Mouse (Mus musculus): Measurements from ENCODE around the gene Fkbp15. TPM values are rescaled to one million over a fixed set of nuclear protein-coding genes. Genes with fewer than 3 reads are reported as not detected.

Fkbp15 gene
- polyA plus RNA-seq, 1 experiment from 2014 or later, result 15.0 TPM

DNA sequence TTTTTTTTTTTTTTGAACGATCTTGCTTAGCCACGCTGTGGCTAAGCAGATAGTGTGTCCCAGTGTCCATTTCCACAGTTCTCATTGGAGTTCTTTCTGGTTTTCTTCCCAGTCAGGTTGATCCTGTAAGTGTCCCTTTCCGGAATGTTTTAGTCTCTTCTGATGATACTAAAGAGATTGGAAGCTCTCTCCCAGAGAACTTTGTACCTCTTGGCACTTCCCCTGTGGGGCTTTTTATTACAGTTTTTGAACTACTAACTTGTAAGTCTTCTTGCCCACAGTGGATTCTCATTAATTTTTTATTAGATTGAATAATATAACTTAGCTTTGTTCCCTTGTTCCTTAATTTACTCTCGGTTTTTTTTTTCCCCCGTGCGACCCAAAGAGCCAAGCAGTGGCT lies 1.2 kb upstream of the Fkbp15 start:
- Histone ChIP-seq H3K36me3 (ENCODE audit: control insufficient read depth, insufficient read depth, low read length) (no peaks in the 10 kb centered on the region), H3K4me3 (ENCODE audit: low read depth, low read length) (peak overlapping the region; percentile 84), H3K9ac (ENCODE audit: low read length) (peak overlapping the region; percentile 74), H3K27me3 (ENCODE audit: control insufficient read depth, insufficient read depth, low read length) (no peaks in the 10 kb centered on the region), H3K4me2 (replicated peaks; ENCODE audit: low read depth) (peak overlapping the region; percentile 70), H3K4me1 (replicated peaks; ENCODE audit: control insufficient read depth, insufficient read depth) (no peaks in the 10 kb centered on the region; the same call in 1 of the 2 replicates), H3K9me3 (ENCODE audit: control insufficient read depth, low read length) (no peaks in the 10 kb centered on the region), H3K27ac (replicated peaks) (no peak overlapping the region)
- 21% methylated on average over 6 of the region's 6 CpGs for WGBS
- no peak for TF ChIP-seq CTCF (IDR thresholded peaks at IDR 0.05; ENCODE audit: low read depth)
- TF ChIP-seq EP300 (optimal IDR thresholded peaks at IDR 0.05), result no peak
- no peak for DNase-seq (ENCODE audit: low spot score)
- ATAC-seq (ENCODE audit: low FRiP score, low TSS enrichment), result no peak

DNA sequence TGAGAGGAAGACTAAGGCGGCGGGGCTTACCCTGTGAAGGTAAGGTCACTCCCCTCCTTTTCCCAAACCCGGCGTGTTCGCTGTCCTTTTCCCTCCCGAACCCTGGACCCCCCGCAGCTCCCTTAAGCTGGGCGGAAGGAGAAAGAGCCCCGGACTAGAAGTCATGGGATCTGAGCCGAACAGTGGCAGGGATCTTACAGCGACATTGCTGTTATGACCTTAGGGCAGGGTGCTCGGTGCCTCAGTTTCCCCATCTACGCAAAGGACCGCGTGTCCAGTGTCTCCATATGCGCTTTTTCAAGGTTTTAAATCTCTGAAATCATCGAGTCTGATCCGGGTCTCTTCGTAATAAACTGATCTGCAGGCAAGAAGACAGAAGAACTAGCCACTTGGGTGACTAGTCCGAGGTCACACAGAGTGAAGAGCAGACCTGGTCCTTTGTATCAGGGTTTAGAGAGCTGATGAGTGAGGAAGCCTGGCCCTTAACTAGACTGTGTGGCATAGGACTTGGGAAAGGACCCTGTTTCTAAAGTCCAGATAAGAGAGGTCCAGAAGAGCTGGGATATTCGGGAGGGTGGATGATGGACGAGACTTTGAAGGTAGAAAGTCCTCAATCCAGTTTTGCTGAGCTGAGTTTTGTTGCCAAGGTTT lies 582 bp upstream of the Fkbp15 start:
- H3K36me3 ChIP-seq (ENCODE audit: control insufficient read depth, insufficient read depth, low read length), result no peaks in the 10 kb centered on the region
- peak overlapping the region; percentile 74 for H3K9ac ChIP-seq (ENCODE audit: low read length)
- H3K4me1 ChIP-seq (replicated peaks; ENCODE audit: control insufficient read depth, insufficient read depth), result no peaks in the 10 kb centered on the region; the same call in 1 of the 2 replicates
- H3K9me3 ChIP-seq (ENCODE audit: control insufficient read depth, low read length), result no peaks in the 10 kb centered on the region
- DNase-seq (ENCODE audit: low spot score) (peak; percentile 22), ATAC-seq (ENCODE audit: low FRiP score, low TSS enrichment) (no peak)
- 0% methylated on average over 22 of the region's 22 CpGs for WGBS
- peak overlapping the region; percentile 84 for H3K4me3 ChIP-seq (ENCODE audit: low read depth, low read length)
- H3K4me2 ChIP-seq (replicated peaks; ENCODE audit: low read depth), result peak overlapping the region; percentile 70
- no peaks in the 10 kb centered on the region for H3K27me3 ChIP-seq (ENCODE audit: control insufficient read depth, insufficient read depth, low read length)
- no peak for TF ChIP-seq EP300 (optimal IDR thresholded peaks at IDR 0.05)
- TF ChIP-seq CTCF (IDR thresholded peaks at IDR 0.05; ENCODE audit: low read depth), result no peak
- peak overlapping the region; percentile 65 for H3K27ac ChIP-seq (replicated peaks)

DNA sequence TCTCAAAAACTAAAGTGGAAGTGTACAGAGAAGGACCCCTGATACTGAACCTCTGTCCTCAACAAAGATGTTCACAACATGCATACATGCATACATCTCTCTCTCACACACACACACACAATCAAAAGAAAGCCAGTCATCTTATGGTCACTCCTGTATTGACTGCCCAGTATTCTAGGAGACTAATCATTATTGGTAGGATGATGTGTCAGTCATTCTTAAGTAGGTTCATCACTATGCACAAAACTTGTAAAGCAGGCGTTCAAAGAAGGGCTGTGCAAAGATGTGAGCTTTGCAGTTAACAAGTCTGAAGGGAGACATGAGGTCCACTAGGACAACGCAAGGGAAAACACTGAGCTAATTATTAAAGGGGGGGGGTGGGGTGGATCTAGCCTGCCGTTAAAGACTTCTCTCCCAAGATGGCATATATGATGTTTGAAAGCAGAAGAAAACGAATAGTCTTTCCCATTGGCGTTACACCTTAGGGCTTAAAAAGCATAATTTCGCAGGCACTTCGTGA lies 1.0 kb downstream of the Fkbp15 start:
- ATAC-seq (ENCODE audit: low FRiP score, low TSS enrichment) (no peak), DNase-seq (ENCODE audit: low spot score) (no peak)
- 40% methylated on average over 7 of the region's 7 CpGs for WGBS
- no peak for TF ChIP-seq EP300 (optimal IDR thresholded peaks at IDR 0.05)
- TF ChIP-seq CTCF (IDR thresholded peaks at IDR 0.05; ENCODE audit: low read depth), result no peak
- Histone ChIP-seq H3K9ac (ENCODE audit: low read length) (peak overlapping the region; percentile 81), H3K27ac (replicated peaks) (peak overlapping the region; percentile 80), H3K9me3 (ENCODE audit: control insufficient read depth, low read length) (no peaks in the 10 kb centered on the region), H3K27me3 (ENCODE audit: control insufficient read depth, insufficient read depth, low read length) (no peaks in the 10 kb centered on the region), H3K36me3 (ENCODE audit: control insufficient read depth, insufficient read depth, low read length) (no peaks in the 10 kb centered on the region), H3K4me3 (ENCODE audit: low read depth, low read length) (peak overlapping the region; percentile 84), H3K4me2 (replicated peaks; ENCODE audit: low read depth) (peak overlapping the region; percentile 77), H3K4me1 (replicated peaks; ENCODE audit: control insufficient read depth, insufficient read depth) (no peaks in the 10 kb centered on the region; the same call in 1 of the 2 replicates)

DNA sequence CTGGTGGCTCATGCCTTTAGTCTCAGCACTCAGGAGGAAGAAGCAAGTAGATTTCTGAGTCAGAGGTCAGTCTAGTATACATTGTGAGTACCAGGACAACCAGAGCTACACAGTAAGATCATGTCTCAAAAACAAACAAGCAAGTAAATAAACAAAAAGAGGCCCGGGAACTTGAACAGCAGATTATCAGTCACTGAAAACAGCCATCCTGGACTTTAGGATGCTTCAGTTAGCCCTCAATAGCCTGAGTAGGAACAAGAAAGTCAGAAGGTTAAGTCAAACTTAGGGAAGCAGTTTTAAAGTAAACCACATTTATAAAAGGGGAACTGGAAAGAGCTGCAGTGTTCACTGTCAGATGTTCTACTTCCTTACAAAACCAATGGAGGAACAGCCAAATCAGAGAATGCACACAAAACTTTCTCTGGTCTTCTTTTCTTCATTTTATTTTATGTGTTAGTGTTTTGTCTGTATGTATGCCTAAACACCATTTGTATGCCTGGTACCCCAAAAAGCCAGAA lies 2.7 kb downstream of the Fkbp15 start:
- DNase-seq (ENCODE audit: low spot score) (no peak), ATAC-seq (ENCODE audit: low FRiP score, low TSS enrichment) (no peak)
- Histone ChIP-seq H3K27ac (replicated peaks) (no peak overlapping the region), H3K9me3 (ENCODE audit: control insufficient read depth, low read length) (no peaks in the 10 kb centered on the region), H3K4me1 (replicated peaks; ENCODE audit: control insufficient read depth, insufficient read depth) (no peaks in the 10 kb centered on the region; the same call in 1 of the 2 replicates), H3K4me3 (ENCODE audit: low read depth, low read length) (no peak overlapping the region), H3K9ac (ENCODE audit: low read length) (no peak overlapping the region), H3K27me3 (ENCODE audit: control insufficient read depth, insufficient read depth, low read length) (no peaks in the 10 kb centered on the region), H3K4me2 (replicated peaks; ENCODE audit: low read depth) (no peak overlapping the region), H3K36me3 (ENCODE audit: control insufficient read depth, insufficient read depth, low read length) (no peaks in the 10 kb centered on the region)
- TF ChIP-seq CTCF (IDR thresholded peaks at IDR 0.05; ENCODE audit: low read depth) (no peak), EP300 (optimal IDR thresholded peaks at IDR 0.05) (no peak)
- 65% methylated on average over 1 of the region's 1 CpGs for WGBS

DNA sequence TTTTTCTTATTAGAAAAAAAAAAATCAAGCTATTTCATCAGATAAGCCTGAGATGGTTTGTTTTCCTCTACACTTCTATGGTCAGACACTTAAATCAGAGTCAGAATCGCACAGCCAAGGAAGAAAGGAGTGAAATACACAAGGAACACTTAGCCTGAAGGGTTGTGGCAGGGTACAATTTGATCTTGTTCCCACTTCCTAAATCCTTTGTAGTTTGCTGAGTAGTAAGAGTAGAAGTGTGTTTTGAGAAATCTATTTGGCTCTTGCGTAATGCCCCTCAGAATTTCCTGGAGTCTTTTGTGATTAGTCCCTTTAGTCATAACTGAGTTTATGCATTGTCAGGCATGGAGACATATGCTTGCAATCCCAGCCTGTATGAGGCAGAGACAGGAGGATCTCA lies 11.0 kb downstream of the Fkbp15 start:
- no peaks in the 10 kb centered on the region for H3K9me3 ChIP-seq (ENCODE audit: control insufficient read depth, low read length)
- no peak overlapping the region for H3K4me2 ChIP-seq (replicated peaks; ENCODE audit: low read depth)
- H3K27ac ChIP-seq (replicated peaks), result 0 out of 2 replicates have a peak overlapping the region, but pooled peaks have one; percentile 30
- H3K4me1 ChIP-seq (replicated peaks; ENCODE audit: control insufficient read depth, insufficient read depth), result no peaks in the 10 kb centered on the region; the same call in 1 of the 2 replicates
- ATAC-seq (ENCODE audit: low FRiP score, low TSS enrichment) (no peak), DNase-seq (ENCODE audit: low spot score) (no peak)
- 89% methylated on average over 2 of the region's 2 CpGs for WGBS
- H3K27me3 ChIP-seq (ENCODE audit: control insufficient read depth, insufficient read depth, low read length), result no peaks in the 10 kb centered on the region
- no peak overlapping the region for H3K4me3 ChIP-seq (ENCODE audit: low read depth, low read length)
- H3K36me3 ChIP-seq (ENCODE audit: control insufficient read depth, insufficient read depth, low read length), result peaks cover 6% of the 10 kb centered on the region
- H3K9ac ChIP-seq (ENCODE audit: low read length), result no peak overlapping the region
- TF ChIP-seq EP300 (optimal IDR thresholded peaks at IDR 0.05) (no peak), CTCF (IDR thresholded peaks at IDR 0.05; ENCODE audit: low read depth) (no peak)

DNA sequence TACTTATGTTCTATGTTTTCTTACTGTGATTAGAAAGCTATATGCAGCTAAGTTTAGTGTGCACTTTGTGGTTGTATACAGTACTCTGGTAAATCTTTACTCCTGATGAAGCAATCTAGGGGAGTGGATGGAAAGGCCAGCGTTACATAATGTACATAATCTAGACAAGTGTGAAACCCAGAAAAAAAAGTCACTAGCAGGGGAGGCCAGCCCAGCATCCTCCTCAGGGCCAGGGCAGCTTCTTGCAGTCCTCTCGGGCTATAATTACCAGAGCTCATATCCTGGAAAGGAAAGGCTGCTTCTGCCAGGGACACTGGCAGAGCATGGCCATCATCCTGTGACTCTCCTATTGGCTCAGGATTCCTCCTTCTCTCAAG lies 12.0 kb downstream of the Fkbp15 start:
- DNase-seq (ENCODE audit: low spot score) (no peak), ATAC-seq (ENCODE audit: low FRiP score, low TSS enrichment) (peak; percentile 24; the same call in 1 of the 2 replicates)
- Histone ChIP-seq H3K27me3 (ENCODE audit: control insufficient read depth, insufficient read depth, low read length) (no peaks in the 10 kb centered on the region), H3K9me3 (ENCODE audit: control insufficient read depth, low read length) (no peaks in the 10 kb centered on the region), H3K27ac (replicated peaks) (peak overlapping the region; percentile 67), H3K4me3 (ENCODE audit: low read depth, low read length) (no peak overlapping the region), H3K4me1 (replicated peaks; ENCODE audit: control insufficient read depth, insufficient read depth) (no peaks in the 10 kb centered on the region; the same call in 1 of the 2 replicates), H3K36me3 (ENCODE audit: control insufficient read depth, insufficient read depth, low read length) (peaks cover 9% of the 10 kb centered on the region), H3K4me2 (replicated peaks; ENCODE audit: low read depth) (no peak overlapping the region), H3K9ac (ENCODE audit: low read length) (0 out of 2 replicates have a peak overlapping the region, but pooled peaks have one; percentile 4)
- WGBS, result 39% methylated on average over 2 of the region's 2 CpGs
- no peak for TF ChIP-seq EP300 (optimal IDR thresholded peaks at IDR 0.05)
- TF ChIP-seq CTCF (IDR thresholded peaks at IDR 0.05; ENCODE audit: low read depth), result no peak
